Mouse (Mus musculus) myocyte (in vitro differentiated cells): Measurements from ENCODE around the gene Elk3. TPM values are rescaled to one million over a fixed set of nuclear protein-coding genes. Genes with fewer than 3 reads are reported as not detected.
A peak's percentile ranks its signal among the peaks of the same experiment; 100 is the strongest.

ENCODE experiments used
- H3K27me3 ChIP-seq: one replicate; pipeline ENCODE4 v1.6.1; 2011; ENCODE audit not compliant: control insufficient read depth, insufficient read depth, insufficient read length
- H3K36me3 ChIP-seq: one replicate; pipeline ENCODE4 v1.6.1; 2011; ENCODE audit not compliant: control insufficient read depth, insufficient read depth
- H3K4me2 ChIP-seq: one replicate; pipeline ENCODE4 v1.6.1; 2011; ENCODE audit warnings: low read depth, control low read depth
- H3K4me3 ChIP-seq: one replicate; pipeline ENCODE4 v1.5.1; 2011; ENCODE audit warnings: mild to moderate bottlenecking, control low read depth, moderate library complexity
- H3K79me2 ChIP-seq: one replicate; pipeline ENCODE4 v1.6.1; 2011; ENCODE audit not compliant: control insufficient read depth, insufficient read depth
- H3ac ChIP-seq: one replicate; pipeline ENCODE4 v1.6.1; 2011; ENCODE audit not compliant: control insufficient read depth, insufficient read length
- CEBPB ChIP-seq: IDR thresholded peaks from 2 replicates; pipeline ENCODE4 v1.6.1; 2011; ENCODE audit warnings: mild to moderate bottlenecking, moderate library complexity; ENCODE audit not compliant: poor library complexity, insufficient read depth, severe bottlenecking
- E2F4 ChIP-seq: IDR thresholded peaks from one replicate; pipeline ENCODE4 v1.6.1; 2011; ENCODE audit warnings: mild to moderate bottlenecking, control low read depth, moderate library complexity; ENCODE audit not compliant: insufficient read depth
- MAX ChIP-seq: IDR thresholded peaks from one replicate; pipeline ENCODE4 v1.6.1; 2011; ENCODE audit warnings: low read depth, mild to moderate bottlenecking, control low read depth
- MYOD1 ChIP-seq, 3 experiments: IDR thresholded peaks; one replicate each; pipeline ENCODE4 v1.6.1; 2011; ENCODE audit warnings: control low read depth in 2 of 3, low read depth in 2 of 3, mild to moderate bottlenecking in 2 of 3, moderate library complexity in 1 of 3; ENCODE audit not compliant: insufficient read length in 2 of 3, control insufficient read depth in 1 of 3
- MYOG ChIP-seq, 3 experiments: IDR thresholded peaks; one replicate each; pipeline ENCODE4 v1.6.1; 2011; ENCODE audit warnings: control low read depth in 2 of 3, low read depth in 2 of 3, mild to moderate bottlenecking in 2 of 3; ENCODE audit not compliant: insufficient read length in 2 of 3, control insufficient read depth in 1 of 3, insufficient read depth in 1 of 3
- POLR2A ChIP-seq: IDR thresholded peaks from one replicate; pipeline ENCODE4 v1.6.1; 2011; ENCODE audit warnings: low read depth, mild to moderate bottlenecking, control low read depth, moderate library complexity; ENCODE audit not compliant: insufficient read length
- POLR2AphosphoS2 ChIP-seq: IDR thresholded peaks from one replicate; pipeline ENCODE4 v1.6.1; 2011; ENCODE audit warnings: low read depth, control low read depth; ENCODE audit not compliant: insufficient read length
- REST ChIP-seq: IDR thresholded peaks from one replicate; pipeline ENCODE4 v1.6.1; 2011; ENCODE audit warnings: mild to moderate bottlenecking, control low read depth, moderate library complexity; ENCODE audit not compliant: insufficient read depth, insufficient read length
- SRF ChIP-seq: IDR thresholded peaks from one replicate; pipeline ENCODE4 v1.6.1; 2011; ENCODE audit warnings: low read depth; ENCODE audit not compliant: control insufficient read depth, insufficient read length
- TCF12 ChIP-seq: IDR thresholded peaks from one replicate; pipeline ENCODE4 v1.6.1; 2011; ENCODE audit warnings: mild to moderate bottlenecking, control low read depth; ENCODE audit not compliant: poor library complexity, insufficient read depth, severe bottlenecking
- TCF3 ChIP-seq: IDR thresholded peaks from one replicate; pipeline ENCODE4 v1.6.1; 2011; ENCODE audit warnings: low read depth, control low read depth; ENCODE audit not compliant: insufficient read length
- USF1 ChIP-seq: IDR thresholded peaks from one replicate; pipeline ENCODE4 v1.6.1; 2011; ENCODE audit warnings: low read depth, mild to moderate bottlenecking, control low read depth, moderate library complexity
- polyA plus RNA-seq: library from polyadenylated mRNA; unstranded; fragments of >200 nt; fragmentation: generic; extraction: Trizol; gene quantifications from one replicate; pipeline ENCODE4 v1.2.1, GENCODE M21; 2012; ENCODE audit warnings: missing spikeins

Gene Elk3
- polyA plus RNA-seq, 1 experiment = 28.4 TPM

- Histone ChIP-seq H3K4me3 (no peak overlapping the region), H3K36me3 (peaks cover 22% of the 10 kb centered on the region), H3K4me2 (no peak overlapping the region), H3K27me3 (no peaks in the 10 kb centered on the region), H3K79me2 (no peaks in the 10 kb centered on the region), H3ac (no peak overlapping the region)
- TF ChIP-seq MYOD1 (IDR thresholded peaks at IDR 0.05; ENCODE audit: control insufficient read depth in 1 of 3, insufficient read length in 2 of 3, low read depth in 2 of 3) (no peak), SRF (no peak), TCF12 (no peak), USF1 (no peak), MYOG (IDR thresholded peaks at IDR 0.05; ENCODE audit: control insufficient read depth in 1 of 3, insufficient read depth in 1 of 3, insufficient read length in 2 of 3, low read depth in 2 of 3) (no peak), MAX (no peak), REST (no peak), E2F4 (no peak), TCF3 (no peak), POLR2A (no peak), POLR2AphosphoS2 (no peak), CEBPB (no peak)
Measured at GRCm38 (mm10) chr10:93250436-93251317, 60.3 kb downstream of the Elk3 start.

- Histone ChIP-seq H3K79me2 (no peaks in the 10 kb centered on the region), H3K36me3 (peaks cover 22% of the 10 kb centered on the region), H3K4me2 (no peak overlapping the region), H3ac (no peak overlapping the region), H3K27me3 (no peaks in the 10 kb centered on the region), H3K4me3 (no peak overlapping the region)
- TF ChIP-seq REST (no peak), MYOD1 (IDR thresholded peaks at IDR 0.05; ENCODE audit: control insufficient read depth in 1 of 3, insufficient read length in 2 of 3, low read depth in 2 of 3) (no peak), E2F4 (no peak), TCF3 (no peak), MAX (no peak), CEBPB (no peak), MYOG (IDR thresholded peaks at IDR 0.05; ENCODE audit: control insufficient read depth in 1 of 3, insufficient read depth in 1 of 3, insufficient read length in 2 of 3, low read depth in 2 of 3) (no peak), TCF12 (no peak), SRF (no peak), POLR2A (no peak), POLR2AphosphoS2 (no peak), USF1 (no peak)
Measured at GRCm38 (mm10) chr10:93249901-93250300, 61.0 kb downstream of the Elk3 start.

- H3K36me3 ChIP-seq = peaks cover 22% of the 10 kb centered on the region
- TF ChIP-seq USF1 = no peak
- TF ChIP-seq TCF12 = no peak
- no peak for TF ChIP-seq REST
- no peak for TF ChIP-seq MYOG (IDR thresholded peaks at IDR 0.05; ENCODE audit: control insufficient read depth in 1 of 3, insufficient read depth in 1 of 3, insufficient read length in 2 of 3, low read depth in 2 of 3)
- TF ChIP-seq POLR2A = no peak
- no peak for TF ChIP-seq POLR2AphosphoS2
- TF ChIP-seq TCF3 = no peak
- TF ChIP-seq SRF = no peak
- TF ChIP-seq MYOD1 (IDR thresholded peaks at IDR 0.05; ENCODE audit: control insufficient read depth in 1 of 3, insufficient read length in 2 of 3, low read depth in 2 of 3) = no peak
- no peak for TF ChIP-seq E2F4
- TF ChIP-seq MAX = no peak
- TF ChIP-seq CEBPB = no peak
- no peak overlapping the region for H3K4me3 ChIP-seq
- no peaks in the 10 kb centered on the region for H3K79me2 ChIP-seq
- peak overlapping the region; percentile 22 for H3K4me2 ChIP-seq
- H3ac ChIP-seq = no peak overlapping the region
- no peaks in the 10 kb centered on the region for H3K27me3 ChIP-seq
Measured at GRCm38 (mm10) chr10:93248416-93248815, 62.5 kb downstream of the Elk3 start.

GRCm38 (mm10) chr10:93247902-93248301 lies 63.0 kb downstream of the Elk3 start:
- no peak overlapping the region for H3K4me3 ChIP-seq
- H3K27me3 ChIP-seq = no peaks in the 10 kb centered on the region
- H3K4me2 ChIP-seq = no peak overlapping the region
- TF ChIP-seq MYOG (IDR thresholded peaks at IDR 0.05; ENCODE audit: control insufficient read depth in 1 of 3, insufficient read depth in 1 of 3, insufficient read length in 2 of 3, low read depth in 2 of 3) = peak in 2 of 3 experiments; percentile 28 to 51
- no peak for TF ChIP-seq POLR2AphosphoS2
- peak in 2 of 3 experiments; percentile 9 to 46 for TF ChIP-seq MYOD1 (IDR thresholded peaks at IDR 0.05; ENCODE audit: control insufficient read depth in 1 of 3, insufficient read length in 2 of 3, low read depth in 2 of 3)
- no peak for TF ChIP-seq USF1
- peaks cover 22% of the 10 kb centered on the region for H3K36me3 ChIP-seq
- H3K79me2 ChIP-seq = no peaks in the 10 kb centered on the region
- H3ac ChIP-seq = no peak overlapping the region
